Mouse (Mus musculus) spleen, postnatal 36 days (tissue): ENCODE data around the gene Gm10837.
"Not testable (repeated sequence)": the region's sequence is repeated elsewhere in the genome, so short reads cannot be mapped to it uniquely, and the experiment has no call there.

ENCODE experiments used
- DNase-seq, 2 experiments: peaks; one replicate each; pipeline ENCODE4 v3.0.0; 2022; ENCODE audit warnings: low spot score in 2 of 2, mixed read lengths in 1 of 2

Gene Gm10837

GRCm38 (mm10) chr14:122490441-122491328 is at the start of gene Gm10837:
TSS of gene Gm10837 (plus strand) at chr14:122490586.
- no peak for DNase-seq

GRCm38 (mm10) chr14:122449601-122450495 is 40.5 kb upstream of the Gm10837 start:
- no peak for DNase-seq

GRCm38 (mm10) chr14:122450496-122451382 is 39.6 kb upstream of the Gm10837 start, which contains the start of gene Gm5089:
TSS of gene Gm5089 (minus strand) at chr14:122451115.
- DNase-seq = no peak

- no peak for DNase-seq
Observed at GRCm38 (mm10) chr14:122451551-122452145, 38.7 kb upstream of the Gm10837 start.

- DNase-seq = no peak
Observed at GRCm38 (mm10) chr14:122452701-122453387, 37.5 kb upstream of the Gm10837 start.

- DNase-seq = no peak
Observed at GRCm38 (mm10) chr14:122453388-122453995, 36.9 kb upstream of the Gm10837 start.

- DNase-seq = no peak
Observed at GRCm38 (mm10) chr14:122453996-122454738, 36.2 kb upstream of the Gm10837 start.

- DNase-seq = no peak
Observed at GRCm38 (mm10) chr14:122454901-122455561, 35.4 kb upstream of the Gm10837 start.

- DNase-seq = no peak
Observed at GRCm38 (mm10) chr14:122455562-122455958, 34.8 kb upstream of the Gm10837 start.

- DNase-seq = not testable (repeated sequence)
Observed at GRCm38 (mm10) chr14:122459332-122459731, 31.1 kb upstream of the Gm10837 start.

- DNase-seq = no peak
Observed at GRCm38 (mm10) chr14:122459776-122460175, 30.6 kb upstream of the Gm10837 start.

GRCm38 (mm10) chr14:122460226-122460625 is 30.2 kb upstream of the Gm10837 start:
- no peak for DNase-seq

GRCm38 (mm10) chr14:122461500-122461899 is 28.9 kb upstream of the Gm10837 start:
- DNase-seq = no peak

- DNase-seq = no peak
Observed at GRCm38 (mm10) chr14:122461966-122462365, 28.4 kb upstream of the Gm10837 start.

- DNase-seq = no peak
Observed at GRCm38 (mm10) chr14:122462689-122463079, 27.7 kb upstream of the Gm10837 start.

GRCm38 (mm10) chr14:122463080-122463691 is 27.2 kb upstream of the Gm10837 start:
- DNase-seq = no peak

GRCm38 (mm10) chr14:122463734-122464341 is 26.5 kb upstream of the Gm10837 start:
- DNase-seq = not testable (repeated sequence)

GRCm38 (mm10) chr14:122464351-122464762 is 26.0 kb upstream of the Gm10837 start:
- no peak for DNase-seq
